Mouse (Mus musculus): Measurements from ENCODE around the gene Luc7l3.

Gene Luc7l3

DNA sequence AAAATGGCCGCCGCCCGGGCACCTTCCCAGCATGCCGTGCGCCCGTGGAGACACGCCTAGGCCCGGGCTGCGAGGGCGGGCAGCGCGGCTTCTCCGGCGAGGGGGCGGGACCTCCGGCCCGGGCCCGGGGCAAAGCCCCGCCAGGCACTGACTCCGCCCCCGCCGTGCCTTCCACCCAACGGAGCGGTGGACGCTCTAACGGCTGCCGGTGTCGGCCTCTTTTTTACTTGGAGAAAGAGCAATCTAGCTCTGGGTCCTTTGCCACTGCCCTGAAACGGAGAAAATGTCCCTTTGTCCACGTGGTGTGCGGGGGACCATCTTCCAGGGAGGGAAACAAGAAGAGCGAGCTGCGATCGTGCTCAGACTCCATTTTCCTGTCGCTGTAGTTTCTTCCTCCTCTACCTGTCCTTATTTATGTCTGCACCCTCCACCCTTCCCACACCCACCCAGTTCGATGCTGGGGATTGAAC lies at the start of gene Luc7l3:
Luc7l3 (minus strand) TSS at position 58 of the 470 bp plus-strand sequence.
- DNase-seq (ENCODE audit: low spot score in 2 of 2): peak; percentile 88 to 93

DNA sequence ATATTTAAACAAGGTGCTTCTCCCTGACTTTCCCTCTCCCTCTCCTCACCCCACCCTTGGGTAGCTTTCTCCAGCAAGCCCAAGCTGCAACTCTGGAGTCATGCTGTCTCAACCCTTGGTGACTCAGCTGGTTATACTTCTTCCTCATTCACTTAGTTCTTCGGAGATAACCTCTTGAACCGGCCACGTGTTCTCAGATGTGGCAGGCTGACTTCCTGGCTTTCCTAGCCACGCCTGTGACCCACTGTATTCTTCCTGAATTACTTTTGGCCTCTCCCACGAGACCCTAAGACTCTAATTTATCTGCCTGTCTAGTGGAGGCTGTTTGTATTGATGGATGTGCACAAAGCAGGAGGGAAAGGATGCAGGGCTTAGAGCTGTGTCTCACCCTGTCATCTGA lies 49.0 kb upstream of the Luc7l3 start:
- DNase-seq (ENCODE audit: low spot score in 2 of 2): no peak

DNA sequence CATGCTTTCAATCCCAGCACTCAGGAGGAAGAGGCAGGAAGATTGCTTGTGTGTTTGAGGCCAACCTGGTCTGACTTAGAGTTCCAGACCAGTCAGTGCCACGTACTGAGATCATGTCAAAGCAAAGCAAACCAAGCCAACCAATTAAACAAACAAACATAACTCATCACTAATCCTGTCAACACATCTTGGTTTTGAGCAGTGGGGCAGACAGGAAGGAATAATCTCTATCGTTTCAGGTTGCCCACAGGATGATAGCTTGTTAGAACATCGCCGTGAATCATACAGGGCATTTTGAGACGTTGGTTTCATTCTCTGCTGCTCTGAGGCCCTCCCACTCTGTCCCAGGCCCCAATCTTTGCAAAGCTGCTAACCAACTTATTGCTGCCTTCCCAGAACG lies 48.2 kb upstream of the Luc7l3 start:
- no peak for DNase-seq (ENCODE audit: low spot score in 2 of 2)

DNA sequence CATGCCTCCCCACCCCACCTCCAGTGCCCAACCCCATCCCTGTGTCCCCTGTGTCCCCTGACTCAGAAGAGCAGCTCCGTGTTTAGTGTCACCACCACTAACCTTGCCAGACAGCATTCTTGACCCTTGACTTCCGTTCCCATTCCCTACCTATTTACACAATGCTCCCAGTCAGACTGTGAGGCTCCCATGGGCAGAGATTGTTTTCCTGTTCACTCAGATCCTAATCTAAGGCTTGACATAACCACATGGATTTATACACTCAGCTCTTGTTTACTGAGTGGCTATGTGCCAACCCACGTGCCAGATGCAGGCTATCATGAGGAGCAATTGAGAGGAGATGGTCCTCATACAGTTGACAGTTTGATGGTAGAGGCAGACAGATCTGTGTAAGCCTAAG lies 43.6 kb upstream of the Luc7l3 start:
- DNase-seq (ENCODE audit: low spot score in 2 of 2): no peak

DNA sequence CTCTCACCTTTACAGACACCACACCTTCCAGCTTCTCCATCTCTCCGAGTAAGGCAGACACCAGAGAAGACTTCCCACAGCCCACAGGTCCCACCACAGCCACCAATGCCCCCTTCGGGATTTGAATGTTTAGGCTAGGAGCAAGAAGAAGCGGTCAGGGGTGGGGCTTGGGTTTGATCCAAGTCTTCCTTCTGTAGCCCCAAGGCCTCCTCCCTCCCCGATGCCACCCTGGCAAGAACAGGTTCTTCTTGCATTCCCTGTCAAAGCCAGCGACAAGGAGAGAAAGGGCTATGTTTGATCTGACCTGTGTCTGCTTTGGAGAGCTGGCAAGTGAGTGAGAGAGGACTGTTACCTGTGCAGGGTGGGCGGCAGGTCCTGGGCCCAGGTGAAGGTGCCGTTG lies 41.9 kb upstream of the Luc7l3 start:
- no peak for DNase-seq (ENCODE audit: low spot score in 2 of 2)

DNA sequence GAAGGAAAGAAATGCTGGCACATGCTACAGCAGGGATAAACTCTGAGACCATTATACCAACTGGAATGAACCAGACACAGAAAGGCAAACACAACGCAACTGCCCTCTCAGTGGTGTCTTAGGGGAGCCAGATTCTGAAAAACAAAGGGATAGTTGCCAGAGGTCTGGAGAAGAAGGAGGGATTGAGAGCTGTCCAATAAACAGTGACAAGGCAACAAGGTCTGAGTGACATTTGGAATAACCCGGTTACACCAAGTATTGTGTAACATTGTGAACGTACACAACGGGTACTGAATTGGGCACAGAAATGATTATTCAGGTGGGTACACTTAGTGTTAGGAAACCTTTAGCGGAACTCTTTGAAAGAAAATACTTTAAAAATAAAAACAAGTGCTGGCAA lies 40.3 kb upstream of the Luc7l3 start:
- no peak for DNase-seq (ENCODE audit: low spot score in 2 of 2)

DNA sequence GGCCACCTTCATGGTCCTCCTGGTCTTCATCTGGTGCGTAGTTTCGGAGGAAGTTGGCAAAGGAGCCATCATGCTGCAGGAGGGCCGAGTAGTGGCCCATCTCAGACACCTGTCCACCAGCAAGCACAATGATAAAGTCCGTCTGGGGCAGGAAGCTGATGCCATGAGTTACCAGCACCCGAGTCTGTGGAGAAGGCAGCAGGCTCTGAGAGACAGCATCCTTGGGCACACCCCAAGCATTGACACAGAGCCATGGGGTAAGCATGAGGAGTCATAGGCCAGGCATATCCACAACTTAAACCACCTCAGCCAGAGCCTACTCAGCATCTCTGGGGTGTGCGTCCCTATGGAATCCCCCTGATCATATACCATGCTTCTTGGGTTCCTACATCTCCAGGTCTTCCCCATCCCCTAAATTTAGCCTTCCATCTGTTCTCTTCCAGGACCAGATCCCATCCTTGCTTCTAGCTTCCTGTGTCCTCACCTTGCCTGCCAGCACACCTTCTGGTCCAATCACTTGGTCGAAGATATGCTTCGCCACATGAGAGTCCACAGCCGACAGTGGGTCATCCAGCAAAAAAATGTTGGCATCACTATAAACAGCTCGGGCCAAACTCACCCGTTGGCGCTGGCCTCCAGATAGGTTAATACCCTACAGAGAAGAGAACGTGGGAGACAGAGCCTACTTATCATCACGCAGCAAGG lies 39.5 kb upstream of the Luc7l3 start:
- no peak for DNase-seq (ENCODE audit: low spot score in 2 of 2)

DNA sequence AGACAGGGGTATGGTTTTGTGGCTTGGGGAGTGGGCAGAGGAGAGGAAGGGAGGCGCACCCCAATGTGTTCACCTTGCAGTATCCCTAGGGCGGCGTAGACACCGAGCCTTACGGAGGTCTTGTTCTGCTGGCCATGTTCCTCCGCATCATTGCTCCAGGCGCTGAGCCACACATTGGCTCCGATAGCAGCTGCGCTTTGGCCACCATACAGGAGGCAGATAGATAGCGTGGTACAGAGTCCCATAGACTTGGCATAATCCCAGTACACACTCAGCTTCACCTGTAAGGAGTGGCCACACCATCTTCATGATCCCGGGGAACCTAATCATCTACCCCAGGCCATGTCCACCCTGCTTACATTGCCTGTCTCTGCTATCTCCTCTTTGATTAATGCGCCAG lies 37.4 kb upstream of the Luc7l3 start:
- no peak for DNase-seq (ENCODE audit: low spot score in 2 of 2)

DNA sequence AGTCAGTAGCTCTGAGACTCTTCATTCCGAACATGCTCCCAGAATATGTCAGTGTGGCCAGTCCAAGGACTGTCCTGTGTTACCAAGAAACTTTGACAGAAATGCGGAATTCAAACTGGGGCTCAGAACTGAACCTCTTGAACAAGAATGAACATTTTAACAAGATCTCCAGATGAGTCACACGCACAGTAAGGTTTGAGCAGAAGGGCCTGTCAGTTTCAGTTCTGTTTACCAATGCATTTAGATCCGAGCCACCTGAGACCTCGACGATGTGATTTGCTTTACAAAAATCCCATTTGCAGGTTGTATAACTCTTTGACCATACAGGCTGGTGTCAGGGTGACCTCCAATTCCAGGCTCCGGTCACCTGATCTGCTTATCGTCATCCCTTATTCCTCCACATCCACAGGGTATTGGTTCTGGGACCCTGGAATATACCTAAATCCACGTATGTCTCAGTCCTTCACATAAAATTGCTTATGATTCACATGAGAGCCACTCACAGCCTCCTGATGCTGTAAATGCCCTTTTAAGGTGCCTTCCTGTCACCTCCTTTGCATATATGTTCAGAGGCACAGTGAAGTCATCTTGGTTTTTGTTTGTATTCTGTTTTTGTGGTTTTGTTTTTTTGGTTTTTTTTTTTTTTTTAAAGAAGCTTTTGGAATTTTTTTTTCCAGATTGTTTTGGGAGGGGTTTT lies 33.9 kb upstream of the Luc7l3 start:
- DNase-seq (ENCODE audit: low spot score in 2 of 2): no peak

DNA sequence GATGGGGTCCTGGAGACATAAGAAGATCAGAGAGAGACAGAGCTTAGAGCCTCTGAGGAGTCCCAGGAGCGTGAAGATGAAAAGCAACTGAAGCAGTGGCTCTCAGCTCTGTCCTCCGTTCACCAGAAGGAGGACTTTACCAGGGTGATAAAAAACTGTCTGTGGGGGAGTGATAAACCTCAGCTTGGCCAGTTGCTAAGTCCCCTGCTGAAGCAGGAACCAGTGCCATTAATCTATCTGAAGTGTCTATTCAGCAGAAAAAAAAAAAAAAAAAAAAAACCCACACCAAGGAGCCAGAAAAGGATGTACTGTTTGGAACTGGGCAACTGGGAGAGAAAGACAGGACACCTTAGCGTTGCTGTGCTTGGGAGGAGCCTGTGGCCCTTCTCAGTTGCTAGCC lies 29.3 kb upstream of the Luc7l3 start:
- DNase-seq (ENCODE audit: low spot score in 2 of 2): no peak

DNA sequence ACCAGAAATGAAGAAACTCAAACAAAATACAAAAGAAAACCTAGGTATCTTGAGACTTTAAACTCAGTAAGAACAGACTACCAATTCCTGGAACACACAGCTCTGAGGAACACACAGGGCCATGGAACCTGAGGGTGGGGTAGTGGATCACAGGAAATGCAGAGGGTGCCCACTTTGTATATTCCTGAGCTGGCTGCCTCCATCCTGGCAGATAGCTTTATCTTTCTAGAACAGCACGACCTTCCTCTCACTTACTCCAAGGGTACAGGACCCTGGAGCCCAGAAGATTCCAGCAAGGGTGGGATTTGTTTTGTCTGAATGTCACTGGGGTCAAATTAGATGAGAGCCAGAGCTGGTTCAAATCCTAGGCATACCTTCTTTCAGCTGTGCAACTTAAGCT lies 28.5 kb upstream of the Luc7l3 start:
- DNase-seq (ENCODE audit: low spot score in 2 of 2): no peak

DNA sequence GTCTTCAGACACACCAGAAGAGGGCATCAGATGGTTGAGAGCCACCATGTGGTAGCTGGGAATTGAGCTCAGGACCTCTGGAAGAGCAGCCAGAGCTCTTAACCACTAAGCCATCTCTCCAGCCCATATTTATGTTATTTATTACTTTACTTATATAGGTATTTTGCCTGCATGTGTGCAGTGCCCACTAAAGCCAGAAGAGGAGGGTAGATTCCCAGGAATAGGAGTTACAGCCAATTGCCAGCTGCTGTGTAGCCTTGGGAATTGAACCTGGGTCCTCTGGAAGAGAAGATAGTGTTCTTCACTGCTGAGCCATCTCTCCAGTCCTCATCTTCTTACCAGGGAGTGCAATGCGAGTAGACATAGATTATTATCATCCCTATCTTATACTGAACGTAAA lies 28.1 kb upstream of the Luc7l3 start:
- no peak for DNase-seq (ENCODE audit: low spot score in 2 of 2)

DNA sequence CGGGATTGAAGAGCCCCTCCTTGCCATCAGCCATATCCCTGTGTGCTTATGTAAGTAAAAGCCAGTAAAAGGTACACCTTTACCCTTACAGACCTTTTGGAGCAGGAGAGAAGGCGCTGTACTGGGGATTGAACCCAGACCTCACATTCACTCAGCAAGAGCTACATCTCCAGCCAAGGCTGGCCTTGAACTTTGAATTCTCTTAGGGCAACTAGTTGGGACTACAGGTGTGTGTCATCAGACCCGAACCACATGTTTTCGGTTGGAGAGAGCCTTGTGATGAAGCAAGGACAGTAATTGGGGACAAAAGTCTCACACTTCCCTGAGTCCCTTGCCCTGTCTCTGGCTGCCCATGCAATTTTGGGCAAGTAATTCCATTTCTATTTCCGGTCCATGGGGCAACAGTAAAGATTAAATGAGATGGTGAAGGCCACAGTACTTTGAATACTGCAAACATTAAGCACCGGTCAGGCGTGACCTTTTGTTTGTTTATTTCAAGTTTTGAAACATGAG lies 25.3 kb upstream of the Luc7l3 start:
- no peak for DNase-seq (ENCODE audit: low spot score in 2 of 2)

DNA sequence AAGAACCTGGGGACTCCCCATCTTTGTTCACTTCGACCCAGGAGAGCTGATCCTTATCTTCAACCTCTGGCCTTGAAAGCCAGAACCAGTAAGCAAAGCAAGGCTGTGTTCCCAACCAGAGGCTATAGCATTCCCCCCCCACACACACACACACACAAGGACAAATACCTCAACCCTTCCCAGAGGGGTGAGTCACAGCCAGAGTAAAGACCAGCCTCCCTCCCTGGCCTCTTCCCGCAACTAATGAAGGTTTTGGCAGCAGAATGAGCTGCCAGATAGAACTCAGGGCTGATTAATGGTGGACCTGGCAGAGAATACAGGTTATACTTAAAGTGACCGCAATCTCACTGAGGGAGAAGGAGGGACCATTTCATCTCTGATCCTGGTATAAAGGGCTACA lies 24.8 kb upstream of the Luc7l3 start:
- DNase-seq (ENCODE audit: low spot score in 2 of 2): no peak

DNA sequence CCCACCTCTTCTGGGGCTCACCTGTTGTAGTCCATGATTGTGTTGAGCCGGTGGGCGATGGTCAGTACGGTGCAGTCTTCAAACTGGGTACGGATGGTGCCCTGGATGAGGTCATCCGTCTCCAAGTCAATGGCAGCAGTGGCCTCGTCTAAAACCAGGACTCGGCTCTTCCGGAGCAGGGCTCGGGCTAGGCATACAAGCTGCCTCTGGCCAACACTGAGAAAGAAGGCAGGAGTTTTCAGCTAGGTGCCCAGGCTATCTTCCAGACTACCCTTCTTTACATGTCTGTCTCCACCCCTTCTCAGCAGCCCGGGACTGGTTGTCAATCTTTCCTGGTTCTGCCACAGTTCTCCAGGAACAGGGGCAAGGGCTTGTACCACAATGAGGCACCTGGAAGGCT lies 24.1 kb upstream of the Luc7l3 start:
- DNase-seq (ENCODE audit: low spot score in 2 of 2): no peak

DNA sequence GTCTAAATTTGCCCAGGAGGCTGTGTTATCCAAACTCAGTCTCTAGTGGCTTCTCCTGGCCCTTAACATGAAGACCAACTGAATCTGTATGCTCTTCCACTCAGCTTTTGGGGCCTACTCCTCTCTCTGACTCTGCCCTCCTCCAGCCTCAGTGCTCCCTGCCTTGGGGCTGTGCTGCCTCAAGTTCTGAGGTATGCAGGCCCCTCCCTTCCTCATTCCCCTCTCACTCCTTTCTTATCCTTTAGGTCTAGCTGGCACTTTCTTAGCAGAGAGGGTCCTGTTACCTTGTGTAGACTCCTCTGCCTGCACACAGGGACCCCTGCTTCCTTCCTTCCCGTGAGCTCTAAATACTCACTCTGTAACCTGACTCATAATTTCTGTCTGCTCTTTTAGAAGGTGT lies 22.7 kb upstream of the Luc7l3 start:
- DNase-seq (ENCODE audit: low spot score in 2 of 2): no peak

DNA sequence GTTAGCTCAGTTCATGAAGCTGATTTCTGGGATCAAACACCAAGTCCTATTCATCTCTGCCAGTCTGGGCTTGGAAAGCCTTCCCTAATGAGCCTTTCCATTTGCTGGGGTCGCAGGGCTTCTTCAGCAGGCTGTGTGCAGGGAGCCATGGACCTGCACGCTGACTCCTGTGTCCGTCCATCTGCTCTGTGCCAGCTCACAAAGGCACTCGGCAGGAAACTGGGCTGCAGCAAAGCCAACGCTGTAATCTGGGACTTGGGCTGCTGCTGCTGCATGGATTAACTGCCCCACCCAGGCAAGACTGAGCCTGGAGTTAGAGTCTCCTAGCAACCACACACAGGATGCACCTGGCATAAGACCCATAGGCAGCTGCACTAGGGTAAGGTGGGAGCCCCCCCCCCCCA lies 22.2 kb upstream of the Luc7l3 start:
- no peak for DNase-seq (ENCODE audit: low spot score in 2 of 2)

DNA sequence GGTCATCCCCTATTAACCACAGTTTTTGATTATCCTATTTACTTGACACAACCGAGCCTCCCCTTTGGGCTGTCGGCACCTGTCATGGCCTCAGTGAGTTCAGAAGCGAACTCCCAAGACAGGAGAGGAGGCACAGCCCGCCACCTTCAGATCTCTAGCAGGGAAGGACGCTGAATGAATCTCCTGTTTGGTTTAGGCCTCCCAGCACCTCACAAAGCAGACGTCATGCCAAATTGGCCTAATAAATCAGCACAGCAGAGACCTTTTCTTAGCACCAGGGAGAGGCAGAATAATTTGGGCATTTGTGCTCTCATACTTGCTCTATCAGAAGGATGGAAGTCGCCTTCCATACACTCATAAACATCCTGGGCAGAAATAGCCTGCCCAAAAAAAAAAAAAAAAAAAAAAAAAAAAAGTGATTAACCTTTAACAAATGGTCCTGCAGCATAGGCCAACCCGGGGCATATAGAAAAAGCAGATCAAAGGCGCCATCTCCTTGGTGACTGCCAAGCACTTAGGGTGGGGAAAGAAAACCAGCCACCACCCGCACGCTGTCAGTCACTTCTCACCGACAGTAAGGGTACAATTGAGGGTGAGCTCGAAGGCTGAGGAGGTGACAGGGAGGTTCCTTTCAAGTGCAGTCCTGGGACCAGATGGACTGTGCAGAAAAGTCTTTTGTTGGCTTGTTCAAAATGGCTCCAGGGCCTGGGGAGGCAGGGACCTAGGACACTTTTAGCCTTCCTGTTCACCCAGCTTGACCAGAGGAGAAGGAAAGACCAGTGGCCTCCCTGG lies 20.5 kb upstream of the Luc7l3 start:
- no peak for DNase-seq (ENCODE audit: low spot score in 2 of 2)

DNA sequence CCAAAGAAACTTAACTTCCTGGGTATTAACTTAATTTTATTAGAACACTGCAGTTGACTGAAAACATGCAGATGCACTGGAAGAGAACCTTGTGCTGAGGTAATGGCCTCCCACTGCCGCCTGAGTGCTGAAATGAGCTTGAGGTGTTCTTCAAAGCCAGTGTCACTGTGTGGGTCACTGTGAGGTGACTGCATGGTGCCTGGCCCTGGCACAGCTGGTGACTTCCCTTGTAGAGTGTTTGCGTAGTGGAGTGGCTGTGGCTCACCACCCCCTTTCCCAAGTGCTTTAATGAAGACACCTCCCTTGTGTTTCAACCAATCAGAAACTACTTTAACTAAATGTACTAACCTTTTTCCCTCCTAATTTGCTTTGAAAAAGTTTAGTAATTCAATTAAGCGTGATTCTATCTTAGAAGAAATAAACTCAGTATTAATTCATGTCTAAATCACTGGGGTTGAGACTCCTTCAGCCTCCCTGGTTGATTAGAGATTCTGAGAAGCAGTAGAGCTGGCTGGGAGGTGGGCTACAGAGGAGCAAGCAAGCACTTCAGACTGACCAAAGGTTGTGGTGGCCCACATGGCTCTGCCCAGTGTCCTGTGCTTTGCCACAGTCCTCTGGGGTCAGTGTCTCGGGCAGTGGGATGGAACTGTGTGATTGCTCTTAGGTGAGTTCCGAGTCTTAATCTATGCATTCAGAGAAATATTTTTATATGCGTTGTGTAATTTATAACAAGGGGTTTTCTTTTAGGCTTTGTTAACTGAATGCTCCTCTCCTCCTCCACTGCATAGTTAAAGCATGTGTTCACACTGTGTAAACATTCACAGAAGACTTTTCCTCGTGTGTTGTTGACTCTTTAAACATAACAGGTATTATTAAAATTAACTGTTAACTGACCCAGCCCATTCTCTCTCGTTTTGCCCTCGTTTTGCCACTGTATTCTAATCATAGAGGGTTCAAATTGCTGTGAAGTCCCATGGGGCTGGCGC lies 19.5 kb upstream of the Luc7l3 start:
- DNase-seq (ENCODE audit: low spot score in 2 of 2): no peak

DNA sequence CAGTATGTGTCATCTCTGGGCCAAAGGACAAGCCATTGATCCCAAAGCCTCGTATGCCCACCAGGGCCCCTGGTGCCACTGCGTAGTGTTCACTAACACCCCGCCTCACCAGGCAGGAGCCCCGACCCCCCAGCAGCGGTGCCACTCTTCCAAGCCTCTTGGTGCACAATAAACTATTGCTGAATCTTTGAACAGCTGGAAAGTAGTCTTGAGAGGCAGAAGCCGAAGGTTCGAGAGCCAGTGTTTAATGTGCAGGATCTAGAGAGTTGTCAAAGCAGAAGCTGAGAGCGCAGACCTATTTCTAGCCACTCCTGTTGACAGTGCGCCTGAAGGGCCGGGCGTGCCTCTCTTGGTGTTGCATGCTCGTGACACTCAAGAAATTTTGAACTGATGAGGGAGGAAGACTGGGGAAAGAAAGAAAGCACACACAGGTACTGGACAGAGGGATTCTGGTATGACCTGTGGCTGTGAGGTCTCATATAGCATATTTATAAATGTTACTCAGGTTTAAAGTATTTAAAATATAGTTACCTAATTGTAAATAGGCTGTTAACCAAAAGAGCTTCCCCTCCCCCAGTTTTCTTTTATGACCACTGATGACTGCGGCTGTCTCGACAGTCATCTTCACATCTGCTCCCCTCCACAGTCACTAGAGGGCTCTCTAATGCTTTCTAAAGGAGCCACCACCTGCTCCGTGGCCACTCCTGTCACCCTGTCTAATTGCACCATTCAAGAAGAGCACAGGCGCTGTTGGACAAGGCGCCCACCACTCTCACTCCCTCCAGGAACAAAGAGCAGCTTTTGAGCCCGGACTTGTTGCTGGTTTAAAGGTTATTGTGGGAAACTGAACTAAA lies 18.2 kb upstream of the Luc7l3 start:
- peak in 1 of 2 experiments; percentile 32 for DNase-seq (ENCODE audit: low spot score in 2 of 2)
